Mouse (Mus musculus): Measurements from ENCODE around the gene Rassf10.

Rassf10 gene

GRCm38 (mm10) chr7:112957630-112958029 lies 3.9 kb downstream of the Rassf10 start:
- CTCF ChIA-PET, result interaction anchor here (0.6 kb wide), 1 partner anchor 91 kb away, joined by 3 read pairs; no protein-coding TSS in a partner anchor

DNA sequence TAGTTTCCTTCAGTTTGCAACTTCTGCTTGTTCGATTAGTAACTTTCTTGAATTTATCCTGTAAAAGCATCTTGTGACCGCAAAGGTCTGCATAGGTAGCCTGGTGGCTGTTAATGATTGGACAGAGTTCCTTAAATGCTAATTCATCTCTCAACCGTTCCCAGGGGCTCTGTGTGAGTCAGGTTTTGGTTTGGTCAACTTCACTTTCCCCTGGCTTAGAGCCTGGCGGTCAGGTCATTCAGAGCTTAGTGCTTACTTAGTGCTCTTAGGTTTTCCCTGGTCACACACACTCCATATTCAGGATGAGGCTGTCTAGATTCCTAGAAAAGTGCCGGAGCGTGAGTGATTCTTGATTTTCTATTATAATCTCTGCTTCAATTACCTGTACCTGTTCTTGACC lies 12.6 kb downstream of the Rassf10 start:
- CTCF ChIA-PET, result no interaction called here

DNA sequence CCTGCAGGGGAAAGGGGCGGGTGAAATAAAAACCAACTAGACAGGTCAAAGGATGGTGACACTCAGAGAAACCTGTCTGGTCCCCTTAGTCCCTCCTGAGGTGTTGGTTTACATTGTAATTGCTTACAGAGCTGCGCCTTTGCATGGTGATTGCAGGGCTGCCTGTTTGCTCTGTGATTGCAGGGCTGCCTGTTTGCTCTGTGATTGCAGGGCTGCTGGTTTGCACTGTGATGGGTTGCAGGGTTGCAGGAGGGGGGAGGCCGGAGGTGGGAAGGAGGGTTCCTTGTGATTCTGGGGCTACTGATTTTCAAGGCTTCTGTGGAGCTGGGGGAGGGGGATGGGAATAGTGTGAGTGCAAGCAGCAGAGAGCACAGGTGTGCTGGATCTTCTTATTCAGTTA lies 13.0 kb downstream of the Rassf10 start:
- CTCF ChIA-PET, result no interaction called here

- CTCF ChIA-PET, result no interaction called here
These were observed 29.6 kb downstream of the Rassf10 start for GRCm38 (mm10) chr7:112983316-112983715.

DNA sequence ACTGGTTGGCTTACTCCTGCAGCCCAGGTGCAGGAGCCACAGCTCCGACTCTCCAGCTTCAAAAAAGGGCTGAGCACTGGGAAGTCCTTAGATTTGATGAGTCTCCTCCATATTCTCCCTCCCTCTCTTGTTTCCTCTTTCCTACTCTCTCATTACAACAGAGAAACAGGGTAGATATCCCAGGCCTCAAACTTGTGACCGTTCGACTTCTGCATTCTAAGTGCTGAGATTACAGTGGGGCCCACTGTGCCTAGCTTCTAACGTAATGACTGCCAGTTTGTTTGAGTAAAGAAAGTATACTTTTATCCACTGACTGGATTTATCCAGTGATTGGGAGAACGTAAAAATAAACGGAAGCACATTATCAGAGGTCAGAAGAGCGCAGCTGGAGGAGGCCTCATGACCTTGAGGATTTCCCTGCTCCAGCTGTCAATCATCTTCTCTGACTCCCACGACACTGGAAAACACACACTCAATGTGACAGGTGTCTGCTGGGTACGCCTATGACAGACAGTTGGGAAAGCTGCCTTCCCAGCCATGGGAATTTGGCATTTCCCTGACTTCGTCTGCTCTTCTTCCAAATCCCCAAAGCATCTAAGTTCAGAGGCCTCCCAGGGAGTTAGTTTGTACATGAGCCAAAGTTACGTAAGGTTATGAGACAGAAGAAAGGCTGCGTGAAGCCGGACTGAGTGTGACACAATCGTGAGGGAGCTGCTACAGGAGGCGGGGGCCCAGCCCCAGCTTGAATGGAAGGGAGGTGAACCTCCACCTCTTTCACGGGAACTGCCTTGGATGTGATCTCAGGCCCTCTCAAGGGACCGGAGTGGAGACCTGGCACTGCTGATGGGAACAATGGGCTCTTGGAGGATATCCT lies 31.2 kb downstream of the Rassf10 start:
- CTCF ChIA-PET, result interaction anchor here (0.5 kb wide), 1 partner anchor 62 kb away, joined by 3 read pairs; no protein-coding TSS in a partner anchor

DNA sequence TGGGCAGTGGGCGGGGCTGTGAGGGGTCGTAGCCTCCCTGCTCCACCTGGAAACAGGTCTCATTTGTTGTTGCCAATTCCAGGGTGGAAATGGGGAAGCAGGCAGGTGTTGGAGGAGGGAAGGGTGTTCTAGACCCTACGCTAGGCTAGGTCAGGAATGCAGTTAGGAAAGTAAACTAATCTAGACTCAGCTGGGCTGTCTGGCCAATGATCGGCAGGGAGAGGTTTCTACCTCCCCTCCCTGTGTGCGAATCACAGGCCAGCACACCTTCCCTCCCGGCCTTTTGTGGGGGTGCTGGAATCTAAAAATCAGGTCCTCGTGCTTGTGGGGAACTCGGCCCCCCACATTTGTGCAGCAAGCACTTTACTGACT lies 31.8 kb downstream of the Rassf10 start:
- CTCF ChIA-PET, result interaction anchor here (0.5 to 0.9 kb wide), 2 partner anchors 11 to 61 kb away, joined by 3 to 6 read pairs; no protein-coding TSS in a partner anchor

DNA sequence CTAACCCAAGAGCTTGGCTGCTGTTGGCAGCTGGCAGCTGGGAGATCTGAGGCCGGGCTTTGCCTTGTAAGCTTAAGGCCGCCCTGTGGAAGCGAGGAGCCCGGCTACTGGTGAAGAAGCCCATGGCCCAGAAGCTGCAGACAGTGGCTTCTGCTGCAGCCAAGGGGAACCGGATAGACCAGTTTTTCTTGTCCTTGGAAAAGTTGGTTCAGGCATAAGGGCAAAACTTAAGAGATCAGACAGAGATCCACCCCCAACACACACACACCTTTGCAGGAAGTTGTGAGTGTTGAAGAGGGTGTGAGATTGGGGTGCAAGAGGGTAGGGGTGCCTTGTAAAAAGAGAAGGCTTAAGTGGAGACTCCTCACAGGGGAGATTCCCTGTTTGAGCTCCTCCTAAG lies 39.2 kb downstream of the Rassf10 start:
- CTCF ChIA-PET, result no interaction called here

DNA sequence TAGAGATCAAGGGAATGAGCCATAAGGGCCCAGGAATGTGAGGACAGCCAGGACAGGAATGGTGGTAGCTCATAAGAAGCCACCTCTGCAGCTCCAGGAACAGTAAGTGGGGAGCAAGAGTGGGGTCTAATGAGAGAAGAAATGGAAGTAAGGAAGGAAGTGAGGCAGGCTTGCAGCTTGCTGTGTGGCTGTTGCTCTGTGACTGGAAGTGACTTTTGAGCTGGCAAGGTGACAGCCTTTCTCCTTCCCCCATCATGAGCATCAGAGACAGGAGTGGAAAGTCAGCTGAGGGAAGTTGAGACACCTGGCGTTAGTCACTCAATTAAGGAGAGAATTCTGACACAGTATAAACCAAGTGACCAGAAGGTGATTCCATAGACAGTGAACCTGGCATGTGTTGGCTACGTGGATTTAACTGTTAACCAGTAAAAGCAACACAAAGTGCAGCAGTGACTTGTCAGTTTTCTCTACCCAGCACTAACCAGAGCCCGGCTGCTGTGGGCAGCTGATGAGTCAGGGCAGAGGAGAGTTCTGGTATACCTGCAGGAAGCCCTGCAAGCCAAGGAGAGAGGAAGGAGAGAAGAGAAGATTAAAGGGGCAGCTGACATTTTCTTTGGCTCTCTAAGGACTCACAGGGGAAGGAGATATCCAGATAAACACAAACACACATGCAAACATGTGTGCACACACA lies 49.9 kb downstream of the Rassf10 start:
- CTCF ChIA-PET, result no interaction called here

- CTCF ChIA-PET, result no interaction called here
These were observed 52.0 kb downstream of the Rassf10 start for GRCm38 (mm10) chr7:113005726-113006125.

Measured in spleen, embryonic (tissue).